22 mouse cellular contexts compared by ENCODE assay signal in the genomic region with DNA sequence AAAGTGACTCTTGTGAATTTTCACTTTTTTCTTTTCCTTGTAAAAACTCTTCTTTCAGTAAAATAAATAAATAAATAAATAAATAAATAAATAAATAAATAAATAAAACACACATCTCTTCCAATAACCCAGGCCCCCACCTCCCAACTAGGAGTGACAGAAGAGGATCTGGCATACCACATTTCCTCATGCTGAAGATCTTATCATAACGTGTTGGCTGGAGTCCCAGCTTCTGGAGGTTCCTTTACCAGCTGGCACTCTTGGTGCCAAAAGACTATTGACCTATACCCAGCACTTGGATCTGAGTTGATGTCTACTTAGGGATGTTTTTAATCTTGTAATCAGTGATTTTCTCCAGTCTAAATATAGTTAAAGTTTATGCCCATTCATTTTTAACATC.
A peak's percentile ranks its signal among the peaks of the same experiment; 100 is the strongest.
DNase-seq lines count a peak whose midpoint lies in the region; ATAC-seq and TF ChIP-seq lines count a peak whose summit lies in the region.
"Had no signal": no experiment of that assay in that cellular context is flagged by ENCODE, and none has a peak within 500 bp of the region (broad histone marks: within the 10 kb centered on the region; RNA-seq: fewer than 3 reads in every experiment).

No protein-coding gene starts in this region.

- H3K9me3 ChIP-seq in hindbrain, postnatal 0 days (ENCODE audit: low read length) = no peaks in the 10 kb centered on the region
- no peaks in the 10 kb centered on the region for H3K9me3 ChIP-seq in hindbrain, embryonic 16.5 days (ENCODE audit: control insufficient read depth, low read length)
- H3K9me3 ChIP-seq: embryonic facial prominence, embryonic 15.5 days; heart, embryonic 10.5 days; limb, embryonic 13.5 days; liver, embryonic 15.5 days; neural tube, embryonic 13.5 days had no signal

- no peak for TF ChIP-seq CTCF in hindbrain, postnatal 0 days (IDR thresholded peaks at IDR 0.05; ENCODE audit: low read depth)

- no peaks in the 10 kb centered on the region for H3K36me3 ChIP-seq in hindbrain, postnatal 0 days (ENCODE audit: insufficient read depth, low read length)
- no peaks in the 10 kb centered on the region for H3K36me3 ChIP-seq in hindbrain, embryonic 16.5 days (ENCODE audit: control insufficient read depth, insufficient read depth, low read length)
- H3K36me3 ChIP-seq: embryonic facial prominence, embryonic 15.5 days; heart, embryonic 10.5 days; limb, embryonic 13.5 days; liver, embryonic 15.5 days; neural tube, embryonic 13.5 days had no signal

- no peaks in the 10 kb centered on the region for H3K27me3 ChIP-seq in hindbrain, postnatal 0 days (ENCODE audit: insufficient read depth, low read length)
- no peaks in the 10 kb centered on the region for H3K27me3 ChIP-seq in hindbrain, embryonic 16.5 days (replicated peaks; ENCODE audit: control insufficient read depth, insufficient read depth, low read length)
- H3K27me3 ChIP-seq: embryonic facial prominence, embryonic 15.5 days; limb, embryonic 13.5 days; liver, embryonic 15.5 days; neural tube, embryonic 13.5 days had no signal

- H3K4me2 ChIP-seq in hindbrain, postnatal 0 days (ENCODE audit: low read depth, low read length) = no peak overlapping the region
- H3K4me2 ChIP-seq in hindbrain, embryonic 16.5 days (ENCODE audit: low read length) = no peak overlapping the region
- H3K4me2 ChIP-seq: embryonic facial prominence, embryonic 15.5 days; hindbrain, embryonic 14.5 days; limb, embryonic 13.5 days; liver, embryonic 15.5 days; neural tube, embryonic 13.5 days had no signal

- DNase-seq in adrenal gland, adult (ENCODE audit: inconsistent age in 2 of 2, low spot score in 1 of 2) = peak; percentile 8 to 36
- no peak for DNase-seq in adrenal gland, postnatal 36 days
- peak; percentile 75 for DNase-seq in hindbrain, postnatal 0 days (ENCODE audit: low spot score)
- peak; percentile 13 for DNase-seq in 3T3-L1 (ENCODE audit: low read depth, low spot score)
- DNase-seq in large intestine, adult 2 months (ENCODE audit: low read depth, low spot score) = peak; percentile 42
- DNase-seq in spleen, postnatal 36 days (ENCODE audit: low spot score in 2 of 2) = no peak
- no peak for DNase-seq in testis, postnatal 14 days (ENCODE audit: low spot score)
- DNase-seq: cerebellum, adult 11 months; gastrocnemius, postnatal 25 days; heart, postnatal 10 days; kidney, postnatal 10 days; right cerebral cortex, postnatal 25 days; thymus, postnatal 4 days had no signal

- 58% methylated on average over 1 of the region's 1 CpGs for WGBS in hindbrain, postnatal 0 days
- WGBS in hindbrain, embryonic 16.5 days = 62% methylated on average over 1 of the region's 1 CpGs
- 31% methylated on average over 1 of the region's 1 CpGs for WGBS in large intestine, adult 2 months

- no peak overlapping the region for H3K4me3 ChIP-seq in hindbrain, postnatal 0 days (ENCODE audit: low read length)
- no peak overlapping the region for H3K4me3 ChIP-seq in hindbrain, embryonic 16.5 days (ENCODE audit: low read length)
- H3K4me3 ChIP-seq: embryonic facial prominence, embryonic 15.5 days; heart, embryonic 10.5 days; limb, embryonic 13.5 days; liver, embryonic 15.5 days; neural tube, embryonic 13.5 days had no signal

- H3K4me1 ChIP-seq in hindbrain, postnatal 0 days (ENCODE audit: insufficient read depth, low read length) = no peaks in the 10 kb centered on the region
- no peaks in the 10 kb centered on the region for H3K4me1 ChIP-seq in hindbrain, embryonic 16.5 days (ENCODE audit: control insufficient read depth, insufficient read depth, low read depth, low read length)
- H3K4me1 ChIP-seq: embryonic facial prominence, embryonic 15.5 days; liver, embryonic 15.5 days; neural tube, embryonic 13.5 days had no signal

- no peak overlapping the region for H3K9ac ChIP-seq in hindbrain, postnatal 0 days (replicated peaks; ENCODE audit: low read length)
- H3K9ac ChIP-seq in hindbrain, embryonic 16.5 days (ENCODE audit: low read depth, low read length) = no peak overlapping the region
- H3K9ac ChIP-seq: embryonic facial prominence, embryonic 15.5 days; hindbrain, embryonic 14.5 days; limb, embryonic 13.5 days; liver, embryonic 15.5 days; neural tube, embryonic 13.5 days had no signal

- ATAC-seq in hindbrain, postnatal 0 days = no peak
- ATAC-seq in hindbrain, embryonic 16.5 days = no peak
- ATAC-seq: intestine, postnatal 0 days had no signal

- H3K27ac ChIP-seq in hindbrain, postnatal 0 days = no peak overlapping the region
- no peak overlapping the region for H3K27ac ChIP-seq in hindbrain, embryonic 16.5 days (ENCODE audit: low read depth, low read length)
- H3K27ac ChIP-seq: embryonic facial prominence, embryonic 15.5 days; heart, embryonic 10.5 days; hindbrain, embryonic 14.5 days; limb, embryonic 13.5 days; liver, embryonic 15.5 days; neural tube, embryonic 13.5 days; stomach, postnatal 0 days had no signal

Comparison
In these comparisons a context has a peak if more than half of its experiments do, and no peak if none do; other contexts are left out.
1. DNase-seq: peak in adrenal gland, adult (2 of 2), hindbrain, postnatal 0 days (single experiment), 3T3-L1 (single experiment) and large intestine, adult 2 months (single experiment); none in adrenal gland, postnatal 36 days (0 of 2), spleen, postnatal 36 days (0 of 2) and testis, postnatal 14 days (single experiment).